Mouse (Mus musculus): ENCODE results near the gene Esrrg.

The Esrrg gene

GRCm38 (mm10) chr1:188008476-188008875 is 399.9 kb downstream of the Esrrg start:
- DNase-seq, result no peak

- no peak for DNase-seq
Observed at GRCm38 (mm10) chr1:188009868-188010267, 401.3 kb downstream of the Esrrg start.

GRCm38 (mm10) chr1:188010860-188011259 is 402.3 kb downstream of the Esrrg start:
- no peak for DNase-seq

GRCm38 (mm10) chr1:188014411-188014810 is 405.8 kb downstream of the Esrrg start:
- peak; percentile 65 for DNase-seq

GRCm38 (mm10) chr1:188017956-188018862 is 409.6 kb downstream of the Esrrg start:
- DNase-seq, result no peak

- no peak for DNase-seq
Observed at GRCm38 (mm10) chr1:188029205-188029604, 420.6 kb downstream of the Esrrg start.

- no peak for DNase-seq
Observed at GRCm38 (mm10) chr1:188030116-188030515, 421.5 kb downstream of the Esrrg start.

- no peak for DNase-seq
Observed at GRCm38 (mm10) chr1:188031276-188031675, 422.7 kb downstream of the Esrrg start.

GRCm38 (mm10) chr1:188035957-188036356 is 427.4 kb downstream of the Esrrg start:
- DNase-seq, result no peak

GRCm38 (mm10) chr1:188046691-188047121 is 438.1 kb downstream of the Esrrg start:
- DNase-seq, result no peak

GRCm38 (mm10) chr1:188047148-188047547 is 438.6 kb downstream of the Esrrg start:
- DNase-seq, result no peak

GRCm38 (mm10) chr1:188055888-188056287 is 447.3 kb downstream of the Esrrg start:
- DNase-seq, result no peak

- no peak for DNase-seq
Observed at GRCm38 (mm10) chr1:188057892-188058291, 449.3 kb downstream of the Esrrg start.

- DNase-seq, result no peak
Observed at GRCm38 (mm10) chr1:188059006-188059405, 450.4 kb downstream of the Esrrg start.

- DNase-seq, result no peak
Observed at GRCm38 (mm10) chr1:188060493-188060892, 451.9 kb downstream of the Esrrg start.

- no peak for DNase-seq
Observed at GRCm38 (mm10) chr1:188068833-188069232, 460.2 kb downstream of the Esrrg start.

- DNase-seq, result no peak
Observed at GRCm38 (mm10) chr1:188069849-188070248, 461.3 kb downstream of the Esrrg start.

- no peak for DNase-seq
Observed at GRCm38 (mm10) chr1:188077561-188078195, 469.1 kb downstream of the Esrrg start.

GRCm38 (mm10) chr1:188080261-188080875 is 471.8 kb downstream of the Esrrg start:
- DNase-seq, result no peak

GRCm38 (mm10) chr1:188082665-188083640 is 474.4 kb downstream of the Esrrg start:
- DNase-seq, result no peak

- DNase-seq, result no peak
Observed at GRCm38 (mm10) chr1:188085116-188085879, 476.7 kb downstream of the Esrrg start.

GRCm38 (mm10) chr1:188093724-188094123 is 485.1 kb downstream of the Esrrg start:
- no peak for DNase-seq

All from right cerebral cortex, postnatal 25 days (tissue).